Mouse (Mus musculus) urinary bladder, adult 18-20 months (tissue): ENCODE data around the gene Fgg.

Experiments
- DNase-seq, 2 experiments: peaks; one replicate each; pipeline ENCODE4 v3.0.0; 2022; ENCODE audit warnings: low spot score in 2 of 2, mixed read lengths in 2 of 2

Gene Fgg

DNA sequence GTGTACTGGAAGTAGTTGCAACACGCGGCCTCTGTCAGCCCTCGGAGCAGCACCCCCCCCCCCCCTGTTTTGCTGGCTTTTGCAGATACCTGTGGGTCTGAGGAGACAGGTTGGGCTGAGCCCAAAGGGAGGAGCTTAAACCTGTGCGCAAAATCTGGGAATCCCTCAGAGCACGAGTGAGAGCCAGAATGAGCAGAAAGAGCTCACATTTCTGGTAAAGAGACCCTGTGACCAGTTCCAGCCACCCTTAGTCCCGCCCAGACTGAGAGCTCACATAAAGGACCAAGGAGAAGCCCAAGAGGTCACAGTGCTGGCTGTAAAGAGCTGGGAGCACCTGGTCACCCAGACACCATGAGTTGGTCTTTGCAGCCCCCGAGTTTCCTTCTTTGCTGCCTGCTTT lies at the start of gene Fgg:
Gene Fgg (plus strand): TSS at position 168 of the 400 bp plus-strand sequence.
- DNase-seq: no peak

DNA sequence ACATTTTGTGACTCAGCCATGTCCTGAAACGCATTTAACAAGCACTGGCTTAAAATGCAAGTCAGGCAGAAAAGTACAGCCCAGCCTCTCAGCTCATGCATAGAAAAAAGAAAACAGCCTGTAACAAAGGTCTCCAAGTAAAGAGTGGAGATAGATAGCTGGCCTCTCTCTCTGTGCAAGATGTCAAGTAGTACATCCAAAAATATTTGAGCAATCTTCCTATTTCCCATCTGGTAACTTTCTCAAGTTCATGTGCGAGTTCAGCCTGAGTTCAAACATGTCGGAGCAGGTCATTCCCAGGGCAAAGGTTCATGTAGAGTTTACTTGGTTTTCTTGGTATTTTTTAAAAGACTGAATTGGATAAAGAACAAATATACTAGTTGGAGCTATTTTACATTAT lies 36.5 kb upstream of the Fgg start:
- no peak for DNase-seq

DNA sequence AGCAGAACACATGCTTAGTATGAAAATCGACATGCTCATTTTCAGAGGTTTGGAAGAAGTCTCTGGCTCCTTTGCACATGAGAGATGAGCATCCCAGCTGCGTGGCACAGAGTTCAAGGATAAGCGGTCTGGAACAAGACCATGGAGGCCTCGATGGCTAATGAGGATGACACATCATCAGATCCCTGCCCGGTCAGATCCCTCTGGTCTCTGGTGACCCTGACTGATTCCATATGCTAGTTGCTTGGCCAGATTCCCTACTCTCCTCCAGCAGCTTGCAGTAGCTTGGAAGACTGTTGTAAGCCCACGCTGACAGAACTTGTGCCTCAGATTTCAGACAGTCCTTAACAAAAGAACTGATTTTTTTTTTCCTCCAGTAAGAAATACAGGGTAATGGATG lies 26.7 kb upstream of the Fgg start:
- DNase-seq: peak in 1 of 2 experiments; percentile 33

DNA sequence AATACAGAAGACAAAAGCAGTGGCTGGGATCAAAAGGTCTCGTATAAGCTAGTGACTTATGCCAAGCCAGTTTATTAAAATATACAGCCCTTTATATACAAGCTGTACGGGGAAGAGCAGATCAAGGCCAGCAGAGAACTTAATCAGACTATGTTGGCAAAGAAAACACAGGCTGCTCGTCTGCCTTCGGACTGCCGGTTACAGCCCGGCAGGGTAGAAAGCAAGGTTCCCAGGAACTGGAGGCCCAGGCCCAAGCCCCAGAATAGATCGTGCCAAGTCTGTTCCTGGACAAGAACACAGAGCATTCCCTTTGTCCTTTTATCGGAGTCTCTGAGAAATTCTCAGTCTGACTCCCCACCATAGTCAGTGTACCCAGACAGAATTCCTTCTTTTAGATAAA lies 25.7 kb upstream of the Fgg start:
- no peak for DNase-seq

DNA sequence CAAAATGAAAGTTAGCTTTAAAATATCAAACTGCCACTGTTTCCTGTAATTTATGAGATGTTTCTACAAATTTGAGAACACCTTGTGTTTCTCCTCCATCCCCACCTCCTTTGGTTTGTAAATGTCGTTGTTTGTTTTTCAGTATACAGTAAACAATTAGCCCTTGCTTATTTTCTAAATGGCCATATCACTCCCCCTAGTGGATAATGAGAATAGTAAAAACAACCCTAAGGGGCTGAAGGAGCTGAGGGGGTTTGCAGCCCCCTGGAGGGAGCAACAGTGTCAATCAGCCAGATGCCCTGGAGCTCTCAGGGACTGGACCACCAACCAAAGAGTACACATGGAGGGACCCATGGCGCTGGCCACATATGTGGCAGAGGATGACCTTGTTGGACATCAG lies 22.7 kb upstream of the Fgg start:
- DNase-seq: no peak

DNA sequence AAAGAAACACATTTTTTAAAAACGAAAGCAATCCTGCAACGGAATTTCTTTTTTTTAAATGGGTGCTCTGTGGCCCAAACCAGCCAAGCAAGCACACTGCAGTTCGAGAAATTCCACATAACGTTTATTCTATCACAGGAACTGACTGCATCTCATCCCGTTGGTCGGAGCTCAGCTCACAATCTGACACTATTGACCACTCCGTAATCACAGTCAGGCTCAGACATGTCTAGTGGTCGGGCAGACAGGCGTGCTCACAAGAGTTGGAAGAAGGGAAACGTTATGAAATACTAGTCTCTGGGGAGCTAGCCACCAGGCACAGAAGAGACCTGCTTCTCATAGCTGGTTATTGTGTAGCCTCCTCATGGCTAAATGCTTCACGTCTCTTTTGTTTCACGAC lies 15.6 kb upstream of the Fgg start:
- no peak for DNase-seq

DNA sequence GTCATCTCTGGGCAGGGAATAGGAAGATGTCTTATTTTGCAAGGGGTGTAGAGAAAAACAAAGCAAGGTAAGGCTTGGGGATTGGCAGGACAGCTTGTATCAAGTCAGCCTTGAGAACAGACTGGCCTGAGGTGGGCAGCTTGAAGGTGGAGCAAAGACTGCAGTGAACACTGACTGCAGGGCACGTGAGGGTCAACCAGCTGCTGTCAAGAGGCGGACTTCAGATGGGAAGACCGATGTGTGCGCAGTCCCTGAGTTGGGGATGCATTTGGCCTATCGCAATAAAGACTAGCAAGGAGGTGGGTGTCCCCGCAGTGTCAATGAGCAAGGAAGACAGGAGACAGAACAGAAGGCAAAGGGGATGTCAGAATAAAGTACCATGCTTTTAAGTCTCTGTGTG lies 14.6 kb upstream of the Fgg start:
- DNase-seq: no peak

DNA sequence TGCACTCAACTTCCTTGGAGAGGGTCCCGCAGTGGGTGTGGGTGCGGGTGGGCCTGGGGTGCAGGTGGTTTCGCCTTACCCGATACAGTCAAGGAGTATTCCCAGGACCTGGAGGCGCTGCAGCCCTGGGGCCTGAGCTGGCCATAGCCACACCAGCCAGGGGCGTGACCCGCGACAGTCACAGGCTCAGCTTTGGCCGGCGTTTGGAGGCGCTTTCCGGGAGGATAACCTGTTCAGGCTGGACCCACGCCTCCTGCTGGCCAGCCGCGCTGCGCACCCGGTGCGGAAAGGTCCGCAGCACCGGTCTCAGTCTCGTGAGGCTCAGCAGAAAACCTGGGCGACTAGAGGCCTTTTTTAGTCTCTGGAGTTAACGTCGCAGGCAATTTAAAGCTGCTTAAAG lies 12.2 kb upstream of the Fgg start:
- peak; percentile 48 to 55 for DNase-seq

DNA sequence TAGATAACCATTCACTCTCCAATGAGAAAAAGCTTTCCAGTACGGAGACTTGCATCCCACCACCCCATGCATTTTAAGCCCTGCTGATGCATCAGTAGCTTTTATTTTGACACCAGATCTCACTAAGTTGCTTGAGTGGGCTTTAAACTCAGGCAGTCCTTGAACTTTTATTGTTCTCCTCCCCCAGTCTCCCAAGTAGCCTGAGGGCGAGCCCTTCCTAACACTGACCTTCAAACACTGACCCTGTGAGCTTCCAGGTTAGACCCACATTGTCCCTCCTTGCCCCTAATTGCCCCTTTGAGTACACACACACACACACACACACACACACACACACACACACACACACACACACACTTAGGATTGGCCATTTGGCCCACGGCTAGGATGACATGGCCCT lies 10.9 kb upstream of the Fgg start:
- DNase-seq: no peak

DNA sequence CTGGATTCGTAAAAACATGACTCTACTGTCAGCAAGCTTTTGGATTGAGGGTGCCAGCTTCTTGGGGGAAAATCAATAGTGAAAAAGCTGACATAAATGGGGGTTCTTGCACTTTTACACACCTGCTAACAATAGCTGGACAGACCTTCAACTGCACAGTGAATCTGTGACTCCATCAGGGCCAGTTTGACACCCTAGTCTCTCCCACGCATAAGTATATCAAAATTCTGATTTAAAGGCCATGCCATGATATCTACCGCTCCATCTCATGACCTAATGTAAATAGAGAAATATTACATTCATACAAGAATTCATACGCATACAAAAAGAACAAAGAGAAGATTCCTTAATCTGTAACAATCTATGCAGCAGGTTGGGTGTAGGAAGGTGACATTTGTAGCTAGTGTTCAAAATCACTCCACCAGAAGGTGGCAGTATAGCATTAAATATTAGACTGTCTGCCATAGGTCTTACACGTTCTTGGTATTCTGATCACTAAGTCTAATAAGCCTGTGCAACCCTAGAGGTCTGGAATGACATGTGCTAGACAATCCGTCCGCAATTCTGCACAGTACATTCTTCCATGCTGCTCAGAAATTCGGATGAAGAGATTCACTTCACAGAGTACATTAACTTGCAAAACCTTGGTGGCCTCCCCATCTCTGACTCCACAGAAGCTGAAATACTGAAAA lies 8.6 kb upstream of the Fgg start:
- no peak for DNase-seq

DNA sequence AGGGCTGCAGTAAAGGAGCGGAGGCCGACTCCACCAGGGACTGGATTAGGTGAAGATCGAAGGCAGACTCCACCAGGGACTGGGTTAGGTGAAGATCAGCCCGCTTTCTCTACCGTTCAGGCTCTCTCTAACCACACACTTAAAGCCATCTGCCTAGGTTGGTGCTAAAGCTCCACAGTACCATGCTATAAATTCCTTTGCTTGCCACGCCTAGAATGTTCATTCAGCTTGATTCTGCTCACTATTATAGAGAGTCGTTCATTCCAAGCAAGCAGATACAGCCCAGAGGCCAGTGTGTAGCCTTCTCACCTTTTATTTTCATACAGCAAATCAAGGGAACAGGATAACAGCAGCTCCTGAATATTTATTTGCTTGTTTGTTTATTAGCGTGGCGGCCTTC lies 7.5 kb upstream of the Fgg start:
- no peak for DNase-seq

DNA sequence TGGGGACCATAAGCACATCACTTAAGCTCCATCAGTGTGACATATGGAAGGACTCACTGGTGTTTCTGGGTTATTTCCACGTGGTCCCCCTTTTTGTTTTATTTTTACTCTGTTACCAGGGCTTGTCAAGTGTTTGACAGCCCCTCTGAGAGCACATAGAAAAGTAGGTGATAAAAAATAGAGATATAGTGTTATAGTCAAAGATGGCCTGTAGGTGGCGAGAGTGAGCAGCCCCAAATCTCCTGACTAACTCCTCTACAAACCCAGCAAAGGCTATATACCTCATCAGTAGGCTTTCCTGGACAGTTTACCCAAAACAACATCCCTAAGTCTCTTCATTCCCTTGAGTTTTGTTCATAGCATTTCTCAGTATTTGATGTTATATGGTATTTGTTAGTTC lies 5.3 kb upstream of the Fgg start:
- DNase-seq: no peak

DNA sequence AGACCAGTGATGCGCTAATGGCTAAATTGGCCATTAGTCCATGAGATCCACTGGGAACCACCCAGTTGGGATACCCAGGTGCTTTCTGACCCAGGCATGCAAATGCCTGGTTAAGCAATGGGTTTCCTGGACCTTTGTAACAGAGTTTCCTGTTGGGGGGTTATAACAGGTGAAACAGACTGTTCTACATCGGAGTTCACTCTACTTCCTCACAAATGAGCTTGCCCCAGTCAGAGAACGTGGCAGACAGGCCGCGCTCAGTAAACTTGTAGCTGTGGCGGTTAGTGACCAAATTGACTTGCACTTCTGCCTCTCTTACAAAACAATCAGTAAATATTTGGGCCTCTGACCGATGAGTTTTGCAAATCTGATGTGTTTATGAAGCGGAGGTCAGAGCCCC lies 4.5 kb upstream of the Fgg start:
- DNase-seq: no peak

DNA sequence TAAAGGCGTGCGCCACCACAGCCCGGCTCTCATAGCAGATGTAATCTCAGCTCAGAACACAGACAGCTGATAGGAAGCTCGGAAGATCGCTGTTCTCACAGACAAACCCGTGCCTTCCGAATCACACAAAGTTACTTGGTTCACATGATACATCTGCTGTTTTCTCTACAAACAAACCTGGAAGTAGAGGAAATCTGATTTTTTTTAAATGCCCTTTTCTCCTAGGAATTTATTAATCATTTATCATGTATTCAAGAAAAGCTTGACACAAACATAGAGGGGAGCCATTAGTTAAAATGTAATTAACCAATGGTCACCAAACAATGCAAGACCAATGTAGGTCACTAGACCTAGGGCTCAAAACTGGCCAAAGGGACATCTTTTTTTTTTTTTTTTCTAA lies 2.7 kb upstream of the Fgg start:
- no peak for DNase-seq

DNA sequence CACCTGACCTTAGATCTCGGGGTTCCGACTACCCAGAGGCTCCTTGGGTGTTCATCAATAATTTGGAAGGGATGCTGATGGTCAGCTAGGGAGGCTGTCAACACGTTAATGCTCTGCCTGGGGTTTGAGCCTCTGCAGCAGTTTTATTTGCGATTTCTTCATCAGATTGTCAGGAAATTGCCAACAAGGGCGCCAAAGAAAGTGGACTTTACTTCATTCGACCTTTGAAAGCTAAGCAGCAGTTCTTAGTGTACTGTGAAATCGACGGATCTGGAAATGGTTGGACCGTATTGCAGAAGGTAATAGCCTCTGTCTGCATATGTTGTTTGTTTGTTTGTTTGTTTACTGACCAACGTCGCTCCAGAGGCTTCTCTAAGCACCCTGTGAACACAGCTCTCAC lies 2.8 kb downstream of the Fgg start:
- DNase-seq: no peak

DNA sequence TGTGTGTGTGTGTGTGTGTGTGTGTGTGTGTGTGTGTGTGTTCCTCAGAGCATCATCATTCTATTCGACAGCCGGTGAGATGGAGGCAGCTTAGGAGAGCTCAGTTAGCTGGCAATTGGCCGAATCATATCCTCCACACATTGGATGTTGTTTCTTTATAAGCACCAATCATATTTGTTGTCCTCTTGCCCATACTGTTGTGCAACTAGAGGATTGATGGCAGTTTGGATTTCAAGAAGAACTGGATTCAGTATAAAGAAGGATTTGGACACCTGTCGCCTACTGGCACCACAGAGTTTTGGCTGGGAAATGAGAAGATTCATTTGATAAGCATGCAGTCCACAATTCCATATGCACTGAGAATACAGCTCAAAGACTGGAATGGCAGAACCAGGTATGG lies 3.6 kb downstream of the Fgg start:
- DNase-seq: no peak

DNA sequence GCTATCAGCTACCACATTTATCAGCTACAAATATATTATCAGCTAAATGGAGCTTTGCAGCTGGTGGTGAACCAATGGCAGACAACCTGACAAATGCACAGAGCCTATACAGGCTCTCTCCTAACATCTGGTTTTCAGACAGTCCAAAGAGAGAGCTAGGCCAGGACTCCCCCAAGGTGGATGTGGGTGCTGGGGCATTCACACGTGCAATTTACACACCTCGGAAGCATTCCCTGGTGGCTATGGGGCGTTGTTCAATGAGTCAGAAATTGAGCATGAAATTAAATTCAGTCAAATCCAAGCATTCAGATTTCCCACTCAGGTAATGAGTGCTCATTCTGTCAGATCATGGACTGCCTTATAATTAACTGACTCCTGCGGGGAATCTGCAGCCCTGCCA lies 4.0 kb downstream of the Fgg start:
- no peak for DNase-seq

DNA sequence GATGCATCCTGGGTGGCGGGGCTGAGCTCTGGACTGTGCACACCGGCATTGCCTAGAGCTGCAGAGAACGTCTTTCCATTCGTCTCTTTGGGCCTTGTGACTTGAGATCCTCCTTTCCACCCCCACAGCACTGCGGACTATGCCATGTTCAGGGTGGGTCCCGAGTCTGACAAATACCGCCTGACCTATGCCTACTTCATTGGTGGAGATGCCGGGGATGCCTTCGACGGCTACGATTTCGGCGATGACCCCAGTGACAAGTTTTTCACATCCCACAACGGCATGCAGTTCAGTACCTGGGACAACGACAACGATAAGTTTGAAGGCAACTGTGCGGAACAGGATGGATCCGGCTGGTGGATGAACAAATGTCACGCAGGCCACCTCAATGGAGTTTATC lies 5.1 kb downstream of the Fgg start:
- DNase-seq: no peak

DNA sequence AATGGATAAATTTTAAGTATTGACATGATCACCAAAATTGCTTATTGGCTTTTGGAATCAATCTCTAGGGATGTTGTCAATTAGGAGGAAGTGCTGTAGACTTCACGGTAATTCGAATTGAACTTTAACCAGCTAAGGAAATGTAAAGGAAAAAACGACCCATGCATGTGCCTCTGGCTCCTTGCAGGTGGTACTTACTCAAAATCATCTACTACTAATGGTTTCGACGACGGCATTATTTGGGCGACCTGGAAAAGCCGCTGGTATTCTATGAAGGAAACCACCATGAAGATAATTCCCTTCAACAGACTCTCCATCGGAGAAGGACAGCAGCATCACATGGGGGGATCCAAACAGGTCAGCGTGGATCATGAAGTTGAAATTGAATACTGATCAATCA lies 6.4 kb downstream of the Fgg start:
- DNase-seq: no peak

DNA sequence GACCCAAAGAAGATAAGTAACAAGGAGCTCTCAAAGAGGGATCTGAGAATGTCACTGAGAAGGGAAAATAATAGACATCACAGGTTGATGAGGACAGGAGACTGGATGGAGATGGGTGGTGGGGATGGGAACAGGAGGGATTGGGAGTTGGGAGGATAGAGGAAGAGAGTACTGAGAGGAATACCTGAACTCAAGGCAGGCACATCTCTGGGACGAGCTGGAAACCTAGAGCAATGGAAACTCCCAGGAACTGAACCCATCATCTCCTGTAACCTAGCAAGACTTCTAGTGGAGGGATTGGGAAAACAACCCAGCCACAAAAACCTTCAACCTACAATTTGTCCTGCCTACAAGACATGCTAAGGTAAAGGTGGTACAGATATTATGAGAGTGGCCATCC lies 8.7 kb downstream of the Fgg start:
- DNase-seq: no peak

DNA sequence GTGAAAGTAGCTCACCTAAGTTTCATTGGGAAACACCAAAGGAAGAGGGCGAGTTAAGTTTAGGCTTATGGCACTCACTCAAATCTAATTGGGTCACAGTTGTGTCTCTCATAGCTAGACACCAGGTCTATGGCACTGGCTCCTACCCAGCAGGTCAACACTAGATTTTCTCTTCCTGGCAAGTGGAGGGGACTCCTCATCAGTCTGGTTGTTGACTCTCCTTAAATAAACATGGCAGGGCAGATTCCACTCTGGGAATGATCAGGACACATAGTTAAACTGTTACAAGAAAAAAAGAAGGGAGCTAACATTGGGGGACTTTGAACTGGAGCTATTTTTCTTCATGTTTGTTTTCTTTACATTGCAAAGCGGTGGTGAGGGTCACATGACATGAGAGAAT lies 12.9 kb downstream of the Fgg start:
- DNase-seq: no peak

DNA sequence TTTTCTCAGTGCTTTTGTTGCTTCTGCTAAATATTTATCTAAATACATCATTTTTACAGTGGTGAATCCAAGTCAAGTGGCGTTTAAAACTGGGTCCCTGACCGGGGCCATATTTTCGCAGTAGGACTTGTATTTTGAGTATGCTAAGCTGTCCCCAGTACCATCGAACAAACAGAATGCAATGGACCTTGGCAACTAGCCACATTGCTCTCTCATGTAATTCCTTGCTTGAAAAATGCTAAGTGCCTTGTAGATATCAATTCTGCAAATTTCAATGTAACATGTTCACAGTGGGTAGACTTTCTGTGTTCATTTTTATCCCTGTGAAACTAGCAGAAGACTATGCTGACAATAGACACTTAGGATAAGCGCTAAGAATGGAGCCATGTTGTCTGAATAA lies 13.7 kb downstream of the Fgg start:
- no peak for DNase-seq

DNA sequence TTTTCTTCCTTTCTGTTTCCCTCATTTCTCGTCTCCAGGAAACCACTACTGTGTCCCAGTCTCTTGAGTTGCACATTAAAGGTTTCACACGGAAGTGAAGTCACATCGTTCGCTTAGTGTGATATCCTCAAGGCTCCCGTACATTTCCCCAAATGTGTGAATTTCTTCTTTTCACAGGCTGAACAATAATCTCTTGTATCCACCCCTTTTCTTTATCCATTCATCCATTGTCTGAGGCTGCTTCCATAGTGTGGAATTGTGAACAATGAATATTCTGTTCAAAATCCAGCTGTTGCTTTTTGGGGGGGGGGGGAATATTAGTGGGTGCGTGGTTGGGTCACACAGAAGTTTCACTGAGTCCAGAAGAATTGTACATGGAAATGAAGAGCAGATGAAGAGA lies 17.5 kb downstream of the Fgg start:
- DNase-seq: no peak

DNA sequence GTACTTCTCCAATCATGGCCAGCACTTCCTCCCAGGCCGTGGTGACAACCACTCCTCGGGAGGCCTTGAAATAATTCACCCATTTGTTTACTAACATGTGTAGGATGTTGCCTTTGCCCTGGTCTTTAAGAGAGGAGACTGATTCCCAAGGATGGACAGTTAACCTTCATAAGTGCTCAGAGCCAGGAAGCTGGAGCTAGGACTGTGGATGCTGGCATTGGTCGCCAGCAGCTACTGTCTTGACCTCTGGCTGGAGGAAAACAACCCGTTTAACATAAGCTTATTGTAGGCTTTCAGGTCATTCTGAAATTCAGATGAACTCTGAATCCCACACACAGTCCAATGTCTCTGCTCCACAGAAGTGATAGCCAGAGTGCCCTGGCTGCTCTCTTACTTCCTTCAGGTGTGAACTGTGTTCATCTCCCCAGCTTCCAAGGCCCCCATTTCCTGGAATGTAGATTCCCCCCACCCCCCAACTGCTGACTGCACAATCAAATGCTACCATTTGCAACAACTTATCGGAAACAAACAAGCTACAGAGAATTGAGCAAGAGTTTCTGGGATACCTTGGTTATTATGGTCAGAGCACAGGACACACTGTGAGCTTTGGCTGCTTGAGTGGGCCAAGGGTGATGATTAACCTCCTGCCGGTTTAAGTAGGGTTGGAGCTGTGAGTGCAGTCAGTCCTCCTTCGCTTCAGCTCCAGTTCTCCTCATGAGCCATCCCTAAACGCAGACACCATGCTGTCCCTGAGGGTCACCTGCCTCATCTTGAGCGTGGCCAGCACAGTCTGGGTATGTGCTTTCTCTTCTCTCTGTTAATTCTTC lies 18.2 kb downstream of the Fgg start, which contains the start of gene Fga:
Gene Fga (plus strand): TSS at position 602 of the 827 bp plus-strand sequence.
- no peak for DNase-seq
